Mouse (Mus musculus) splenic B cell, adult 2 months (primary cell): ENCODE data around the gene Tex14.

Experiments used
- DNase-seq: peaks from one replicate; pipeline ENCODE4 v3.0.0-alpha.2; 2011; ENCODE audit warnings: low read depth, low spot score
- H3K27me3 ChIP-seq: 2 replicates; pipeline ENCODE4 v1.6.1; 2012; ENCODE audit warnings: mild to moderate bottlenecking, low read length, moderate library complexity, mixed read lengths; ENCODE audit not compliant: control insufficient read depth, poor library complexity, insufficient read depth, severe bottlenecking
- H3K36me3 ChIP-seq: 2 replicates; pipeline ENCODE4 v1.6.1; 2012; ENCODE audit warnings: mild to moderate bottlenecking, low read length, moderate library complexity, mixed read lengths; ENCODE audit not compliant: control insufficient read depth, poor library complexity, insufficient read depth, severe bottlenecking

Gene Tex14

DNA sequence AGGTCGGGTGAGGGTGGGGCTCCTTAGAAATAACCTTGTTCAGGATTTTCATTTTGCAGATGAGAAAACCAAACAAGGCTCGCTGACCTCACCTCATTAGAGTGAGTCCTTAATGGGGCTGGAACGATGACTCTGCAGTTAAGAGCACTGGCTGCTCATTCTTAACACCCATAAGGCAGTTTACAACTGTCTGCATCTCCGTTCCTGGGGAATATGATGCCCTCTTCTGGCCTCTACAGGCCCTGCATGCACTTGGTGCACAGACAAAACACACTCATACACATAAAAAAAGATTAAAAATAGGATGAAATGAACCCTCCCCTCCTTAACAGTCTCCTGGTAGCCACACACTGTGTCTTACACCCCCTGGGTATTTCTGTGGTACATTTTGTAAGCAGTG lies 123.1 kb downstream of the Tex14 start:
- DNase-seq: peak; percentile 15
- H3K27me3 ChIP-seq: no peaks in the 10 kb centered on the region

DNA sequence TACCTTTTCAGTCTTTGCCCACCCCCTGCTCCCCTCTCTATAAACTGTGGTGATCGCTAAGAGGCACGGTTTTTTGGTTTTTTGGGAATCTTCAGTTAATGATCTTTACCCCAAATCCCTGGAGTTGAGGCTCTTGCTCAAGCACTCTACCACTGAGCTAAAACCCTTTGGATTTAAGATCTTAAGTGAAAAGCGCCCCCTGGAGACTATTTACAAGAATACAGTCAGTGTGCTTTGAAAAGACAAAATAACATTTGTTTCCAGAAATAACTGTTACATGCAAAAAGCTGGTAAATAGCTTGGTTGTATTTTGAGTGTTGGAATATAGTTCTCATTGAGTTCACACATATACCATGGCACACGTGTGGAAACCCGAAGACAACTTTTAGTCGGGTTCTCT lies 126.8 kb downstream of the Tex14 start:
- DNase-seq: peak; percentile 32
- no peaks in the 10 kb centered on the region for H3K36me3 ChIP-seq
- no peaks in the 10 kb centered on the region for H3K27me3 ChIP-seq

More for the DNA sequence above, 123.1 kb downstream of the Tex14 start:
- H3K36me3 ChIP-seq: no peaks in the 10 kb centered on the region

DNA sequence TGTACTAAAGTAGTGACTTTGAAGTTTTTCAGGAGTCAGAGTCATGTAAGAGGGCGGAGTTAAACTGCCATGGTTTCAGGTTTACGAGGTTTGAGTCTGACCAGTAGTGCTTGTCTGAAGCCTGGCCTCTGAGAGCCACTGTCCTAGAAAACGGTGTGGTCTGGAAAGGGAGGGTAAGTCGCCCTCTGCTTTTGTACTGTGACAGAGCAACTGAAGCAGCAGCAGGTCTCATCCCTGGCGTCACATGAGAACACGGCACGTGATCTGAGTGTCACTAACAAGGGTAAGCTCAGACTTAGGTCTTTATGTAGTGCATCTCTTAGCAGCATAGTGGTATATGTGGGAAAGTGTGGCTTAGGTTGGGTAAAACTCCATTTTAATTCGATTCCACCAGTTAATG lies 137.4 kb downstream of the Tex14 start:
- Histone ChIP-seq H3K36me3 (no peaks in the 10 kb centered on the region), H3K27me3 (no peaks in the 10 kb centered on the region)
- DNase-seq: no peak

DNA sequence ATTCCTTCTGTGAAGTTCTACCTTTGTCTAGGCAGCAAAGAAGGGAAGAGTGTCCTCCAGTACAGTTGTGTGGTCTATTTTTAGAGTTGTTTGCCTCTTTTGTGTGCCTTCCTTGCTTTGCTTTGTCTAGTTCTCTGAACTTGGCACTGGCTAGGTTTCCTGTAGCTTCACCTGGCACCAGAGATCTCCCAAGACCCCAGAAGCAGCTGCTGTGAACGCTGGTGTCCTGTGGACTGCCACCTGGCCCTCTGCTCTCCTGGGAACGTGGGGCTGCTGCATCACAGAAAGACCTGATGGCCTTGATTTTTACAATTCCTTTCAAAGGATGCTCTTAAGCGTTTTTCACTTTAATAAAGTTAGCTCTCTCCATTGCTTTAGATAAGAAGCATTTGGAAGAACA lies 138.0 kb downstream of the Tex14 start:
- no peaks in the 10 kb centered on the region for H3K27me3 ChIP-seq
- H3K36me3 ChIP-seq: no peaks in the 10 kb centered on the region
- DNase-seq: no peak

DNA sequence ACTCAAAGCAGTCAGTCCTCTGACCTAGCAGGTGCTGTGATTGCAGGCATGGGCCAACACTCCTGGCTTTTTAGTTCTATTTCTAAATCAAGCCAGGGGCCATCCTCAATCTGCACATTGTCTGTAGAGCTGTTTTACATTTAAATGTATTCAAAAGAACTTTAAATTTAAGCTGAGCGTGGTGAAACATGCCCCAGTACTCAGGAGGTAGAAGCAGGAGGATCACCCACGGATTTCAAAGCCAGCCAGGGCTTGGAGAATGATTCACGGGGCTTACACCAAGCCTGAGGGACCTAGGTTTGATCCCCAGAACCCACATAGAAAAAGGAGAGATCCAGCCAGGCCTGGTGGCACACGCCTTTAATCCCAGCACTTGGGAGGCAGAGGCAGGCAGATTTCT lies 148.5 kb downstream of the Tex14 start:
- DNase-seq: no peak
- no peaks in the 10 kb centered on the region for H3K27me3 ChIP-seq
- no peaks in the 10 kb centered on the region for H3K36me3 ChIP-seq

DNA sequence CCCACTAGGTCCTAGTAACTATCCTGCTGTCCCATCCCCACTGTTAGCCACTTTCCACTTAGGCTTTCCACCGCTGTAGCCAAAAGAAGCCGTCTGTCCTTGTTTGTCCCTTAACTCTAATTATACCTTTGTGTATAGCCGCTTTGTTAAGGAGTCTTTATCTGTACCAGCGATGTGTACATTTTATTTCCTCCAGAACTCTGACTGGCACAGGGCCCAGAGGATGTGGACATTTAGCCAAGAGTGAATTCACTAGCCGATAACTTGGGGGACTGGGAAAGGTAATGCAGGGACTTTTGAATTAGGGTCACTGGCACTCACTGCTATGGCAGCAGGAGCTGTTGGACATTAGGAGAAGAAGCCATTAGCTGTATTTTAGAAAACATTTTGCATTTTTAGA lies 149.5 kb downstream of the Tex14 start:
- Histone ChIP-seq H3K27me3 (no peaks in the 10 kb centered on the region), H3K36me3 (no peaks in the 10 kb centered on the region)
- DNase-seq: no peak

DNA sequence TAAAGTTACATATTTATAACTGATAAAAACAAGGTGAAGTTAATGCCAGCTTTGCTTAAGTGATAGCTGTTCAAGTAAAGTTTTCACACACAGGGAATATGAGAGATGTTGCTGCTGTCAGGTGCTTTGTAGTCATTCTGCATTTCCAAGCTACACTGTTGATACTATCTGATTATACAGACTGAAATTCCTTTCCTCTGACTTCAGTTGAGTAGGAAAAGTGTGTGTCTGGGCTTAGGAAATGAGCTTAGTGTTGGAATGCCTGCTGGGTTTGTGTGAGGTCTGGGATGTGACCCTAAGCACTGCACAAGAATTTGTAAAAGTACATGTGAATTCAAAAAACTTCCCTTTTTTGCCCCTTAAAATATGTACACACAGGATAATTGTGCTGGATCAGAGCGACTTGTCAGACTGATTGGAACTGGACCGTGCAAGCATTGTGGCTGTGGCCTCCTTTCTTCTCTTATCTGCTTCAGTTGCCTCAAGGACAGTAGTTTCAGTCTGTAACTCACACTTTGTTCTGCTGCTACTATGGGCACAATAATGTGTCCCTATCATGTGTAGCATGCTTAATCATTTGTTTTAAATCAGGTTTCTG lies 150.3 kb downstream of the Tex14 start:
- Histone ChIP-seq H3K36me3 (no peaks in the 10 kb centered on the region), H3K27me3 (no peaks in the 10 kb centered on the region)
- DNase-seq: no peak

DNA sequence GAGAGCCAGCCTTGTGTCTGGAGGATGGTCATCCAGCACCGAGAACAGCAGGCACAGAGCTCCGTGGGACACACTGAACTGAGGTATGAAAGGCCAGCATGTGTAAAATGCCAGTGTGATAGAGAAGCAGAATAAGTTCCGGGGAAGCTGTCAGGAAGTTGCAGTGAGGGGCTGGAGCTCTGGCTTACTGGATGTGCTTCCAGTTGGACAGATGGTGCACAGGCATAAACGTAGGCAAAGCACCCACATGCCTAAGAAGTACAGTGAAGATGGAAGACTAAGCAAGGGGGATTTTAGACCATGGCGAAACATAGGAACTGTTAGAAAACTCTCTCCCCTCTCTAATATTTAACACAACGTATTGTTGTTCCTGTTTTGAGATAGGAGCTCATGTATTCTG lies 156.3 kb downstream of the Tex14 start:
- no peak for DNase-seq
- Histone ChIP-seq H3K27me3 (no peaks in the 10 kb centered on the region), H3K36me3 (no peaks in the 10 kb centered on the region)

DNA sequence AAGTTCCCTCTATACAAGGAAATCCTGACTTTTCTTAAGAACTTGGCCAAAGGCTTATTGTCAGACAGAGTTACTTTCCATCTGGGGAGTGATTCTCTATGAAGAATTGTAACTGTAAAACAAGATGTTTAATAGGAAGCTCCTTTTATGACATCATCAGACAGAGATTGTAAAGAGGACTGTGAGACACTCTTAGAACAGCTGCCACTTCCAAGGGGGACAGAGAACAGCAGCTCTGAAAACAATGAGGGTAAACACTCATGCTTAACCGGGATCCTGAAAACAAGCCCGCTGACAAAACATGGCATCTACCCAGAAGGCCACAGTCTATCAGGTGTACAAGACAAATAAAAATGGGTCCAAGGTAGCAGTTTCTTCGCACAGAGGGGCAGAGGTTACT lies 161.6 kb downstream of the Tex14 start, which contains the start of gene Gm11492:
Gene Gm11492 (plus strand): TSS at position 153 of the 400 bp plus-strand sequence.
- Histone ChIP-seq H3K36me3 (no peaks in the 10 kb centered on the region), H3K27me3 (no peaks in the 10 kb centered on the region)
- DNase-seq: no peak

DNA sequence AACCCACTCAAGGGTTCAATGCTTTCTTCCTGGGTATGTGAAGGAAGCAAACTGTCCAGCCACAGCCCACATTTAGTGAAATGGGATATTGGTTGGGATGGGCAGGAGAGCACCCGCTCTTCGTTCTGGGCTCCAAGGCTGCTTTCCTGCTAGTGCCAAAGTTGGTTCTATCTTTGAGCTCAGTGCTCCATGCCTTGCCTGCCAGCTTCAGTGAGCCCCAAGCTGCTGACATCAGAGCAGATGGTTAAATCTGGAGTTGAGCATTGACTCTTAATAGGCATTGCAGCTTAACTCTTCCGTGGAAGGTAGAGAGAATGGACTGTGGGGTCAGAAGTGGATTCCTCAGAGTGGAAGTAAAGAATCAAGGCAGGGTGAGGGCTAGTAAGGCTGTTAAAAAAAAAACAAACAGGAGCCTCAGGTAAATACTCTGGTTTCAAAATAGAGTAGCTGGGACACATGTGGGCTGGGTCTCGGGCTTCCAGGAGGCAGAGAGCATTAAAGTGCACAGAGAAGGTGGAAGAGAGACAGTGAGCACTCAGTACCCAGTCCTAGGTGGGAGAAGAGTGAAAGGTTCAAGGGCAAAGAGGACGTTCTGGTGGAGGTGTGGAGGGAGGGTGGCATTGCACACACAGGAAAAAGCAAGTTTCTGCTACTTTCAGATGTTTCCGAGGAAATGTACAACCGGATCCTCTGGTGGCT lies 163.5 kb downstream of the Tex14 start, which contains the start of gene Sept4:
Gene Sept4 (plus strand): TSS at position 649 of the 699 bp plus-strand sequence.
- Histone ChIP-seq H3K27me3 (no peaks in the 10 kb centered on the region), H3K36me3 (no peaks in the 10 kb centered on the region)
- DNase-seq: no peak

DNA sequence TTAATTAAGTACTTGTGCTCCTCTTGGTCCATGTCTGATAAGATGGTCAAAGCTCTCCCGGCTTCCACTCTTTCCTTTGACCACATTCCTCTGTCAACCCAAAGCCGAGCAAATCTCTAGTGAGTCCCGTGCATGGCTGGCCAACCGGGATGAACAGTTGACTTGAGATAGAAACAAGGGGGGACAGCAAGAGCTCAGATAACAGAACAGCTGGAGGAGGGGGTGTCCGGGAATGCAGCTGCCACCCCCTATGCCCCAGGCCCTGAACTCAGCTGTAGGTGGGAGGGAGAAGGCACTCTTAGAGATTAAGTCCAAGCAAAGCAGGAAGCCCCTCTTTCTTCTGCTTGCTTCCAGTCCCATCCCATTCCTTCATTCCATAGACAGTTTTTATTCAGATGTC lies 165.9 kb downstream of the Tex14 start:
- Histone ChIP-seq H3K36me3 (no peaks in the 10 kb centered on the region), H3K27me3 (no peaks in the 10 kb centered on the region)
- no peak for DNase-seq

DNA sequence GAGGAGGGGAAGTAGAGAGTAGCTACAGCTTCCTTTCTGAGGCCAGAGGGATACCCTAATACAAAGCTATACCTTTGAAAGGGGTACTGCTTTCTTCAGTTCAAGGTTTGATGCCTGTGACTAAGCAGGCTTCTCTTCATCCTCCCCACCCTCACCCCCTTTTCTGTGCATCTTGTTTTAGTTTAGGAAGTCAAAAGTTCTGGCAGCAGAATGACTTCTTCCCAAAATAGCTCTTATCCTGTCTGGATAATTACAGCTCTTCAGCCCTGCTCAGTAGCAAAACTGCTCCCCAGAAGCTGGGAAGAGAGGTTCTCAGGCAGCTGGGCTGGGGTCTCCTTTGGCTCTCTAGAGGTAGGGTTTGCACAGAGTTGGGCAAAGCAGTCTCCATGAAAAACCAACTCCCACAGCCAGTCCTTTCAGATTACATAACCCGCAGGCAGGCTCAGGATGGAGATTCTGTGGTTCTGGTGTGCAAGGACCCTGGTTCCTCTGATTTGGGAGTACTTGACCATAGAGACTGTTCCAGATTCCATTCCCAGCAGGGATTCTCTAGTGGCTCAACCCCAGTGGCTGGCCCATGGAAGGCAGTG lies 166.6 kb downstream of the Tex14 start:
- H3K27me3 ChIP-seq: no peaks in the 10 kb centered on the region
- no peaks in the 10 kb centered on the region for H3K36me3 ChIP-seq
- no peak for DNase-seq

DNA sequence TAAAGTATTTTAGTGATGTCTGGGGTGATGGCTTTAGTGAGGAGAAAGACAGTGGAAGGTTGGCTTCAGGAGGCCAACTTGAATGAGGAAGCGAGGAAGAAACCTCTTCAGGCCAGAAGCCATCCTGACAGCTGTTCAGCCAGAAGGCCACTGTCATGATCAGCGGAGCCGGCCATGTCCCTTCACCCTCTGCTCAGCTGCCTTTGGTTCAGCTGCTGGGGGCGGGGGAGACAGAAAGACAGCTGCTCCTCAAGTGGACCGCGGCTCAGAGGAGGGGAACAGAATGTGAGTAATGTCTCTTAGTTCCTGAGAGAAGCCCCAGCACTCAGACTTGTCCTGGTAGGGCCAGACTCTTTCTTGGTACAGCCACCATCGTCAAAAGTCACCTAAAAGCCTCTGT lies 168.9 kb downstream of the Tex14 start:
- H3K27me3 ChIP-seq: no peaks in the 10 kb centered on the region
- no peaks in the 10 kb centered on the region for H3K36me3 ChIP-seq
- no peak for DNase-seq

DNA sequence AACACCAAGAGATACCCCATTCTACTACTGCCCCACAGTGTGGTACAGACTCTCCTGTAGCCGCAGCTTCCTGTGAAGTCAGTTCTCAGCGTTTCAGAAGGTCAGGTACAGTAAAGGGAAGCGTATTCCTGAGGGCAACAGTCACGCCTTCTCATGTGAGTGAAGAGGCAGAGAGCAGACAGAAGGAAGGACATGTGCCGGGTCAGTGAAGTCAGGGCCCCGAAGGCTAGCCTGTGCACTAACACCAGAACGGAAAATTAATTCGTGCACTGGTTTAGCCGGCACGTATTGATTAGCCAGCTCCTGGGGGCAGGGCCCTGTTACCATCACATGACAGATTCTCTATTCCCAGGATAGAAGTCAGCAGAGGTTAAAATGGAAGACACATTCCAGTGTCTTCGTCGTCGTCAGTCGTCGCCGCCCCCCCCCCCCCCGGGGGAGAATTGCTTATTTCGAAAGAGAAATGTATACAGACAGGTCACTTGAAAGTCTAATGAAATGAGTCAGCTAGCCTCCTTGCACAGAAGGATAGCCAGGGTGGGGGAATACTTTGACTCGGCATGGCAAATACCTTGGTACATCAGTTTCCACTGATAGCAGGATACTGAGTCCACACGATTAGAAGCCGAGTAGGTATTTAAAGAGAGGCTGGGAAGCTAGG lies 169.8 kb downstream of the Tex14 start:
- Histone ChIP-seq H3K27me3 (no peaks in the 10 kb centered on the region), H3K36me3 (no peaks in the 10 kb centered on the region)
- no peak for DNase-seq

DNA sequence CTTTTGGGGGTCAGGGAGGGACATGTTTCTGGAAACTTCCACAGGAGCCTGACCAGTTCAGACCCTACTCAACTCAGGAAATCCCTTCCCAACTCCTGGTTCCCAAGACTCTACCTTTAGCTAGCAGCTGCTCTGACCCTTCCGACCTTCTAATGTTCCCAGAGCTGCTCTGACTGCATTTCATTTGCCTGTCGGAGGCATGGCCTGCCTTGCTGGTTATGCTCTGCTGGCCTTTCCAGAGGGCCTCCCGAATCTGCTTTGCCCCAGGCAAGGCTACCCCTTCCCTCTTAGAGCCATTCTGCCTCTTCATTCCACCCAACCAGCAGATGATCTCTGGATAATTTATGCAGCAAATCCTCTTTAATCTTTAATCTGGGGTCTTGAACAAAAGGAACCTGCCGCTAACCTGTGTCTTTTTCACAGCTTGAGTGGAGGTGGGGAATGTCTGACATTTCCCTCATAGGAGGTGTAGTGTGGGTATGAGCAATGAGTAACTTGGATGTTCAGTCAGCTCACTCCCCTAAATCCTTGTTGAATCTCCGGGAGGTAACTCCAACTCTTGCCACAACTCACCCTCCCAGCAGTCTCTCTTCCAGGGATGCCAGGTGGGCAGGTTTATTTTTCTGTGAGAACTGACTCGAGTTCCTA lies 172.9 kb downstream of the Tex14 start:
- no peaks in the 10 kb centered on the region for H3K27me3 ChIP-seq
- DNase-seq: no peak
- H3K36me3 ChIP-seq: no peaks in the 10 kb centered on the region
